Mouse (Mus musculus) liver, adult 2 months (tissue): Measurements from ENCODE around the gene Notch2.

ENCODE experiments used
- CTCF ChIP-seq: fragments of 200-500 bp; IDR thresholded peaks from 2 replicates; pipeline ENCODE4 v1.5.1; 2011; ENCODE audit warnings: low read depth, low read length, control low read depth
- POLR2A ChIP-seq: fragments of 200-500 bp; IDR thresholded peaks from 2 replicates; pipeline ENCODE4 v1.6.1; 2011; ENCODE audit warnings: low read length, control low read depth; ENCODE audit not compliant: insufficient read depth; ENCODE audit errors: extremely low read depth

DNA sequence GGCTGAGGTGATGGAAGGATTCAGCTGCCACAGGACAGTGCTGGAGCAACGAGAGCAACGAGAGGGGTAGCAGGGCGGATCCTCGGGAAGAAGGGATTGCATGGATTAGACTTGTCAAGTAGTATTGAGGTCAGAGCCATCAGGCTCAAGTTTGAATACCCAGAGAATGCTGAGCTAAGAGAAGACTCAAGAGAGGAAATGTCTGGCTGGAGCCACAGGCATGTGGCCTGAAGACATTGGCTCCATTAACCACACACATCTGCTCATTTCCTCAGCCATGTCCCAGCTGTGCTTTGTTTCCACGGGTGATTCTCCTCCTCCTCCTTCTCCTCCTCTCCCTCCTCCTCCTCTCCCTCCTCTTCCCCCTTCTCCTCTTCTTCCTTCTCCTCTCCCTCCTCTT, 186.4 kb downstream of the Notch2 start:
- no peak for TF ChIP-seq CTCF
- no peak for TF ChIP-seq POLR2A
